In the genomic region with DNA sequence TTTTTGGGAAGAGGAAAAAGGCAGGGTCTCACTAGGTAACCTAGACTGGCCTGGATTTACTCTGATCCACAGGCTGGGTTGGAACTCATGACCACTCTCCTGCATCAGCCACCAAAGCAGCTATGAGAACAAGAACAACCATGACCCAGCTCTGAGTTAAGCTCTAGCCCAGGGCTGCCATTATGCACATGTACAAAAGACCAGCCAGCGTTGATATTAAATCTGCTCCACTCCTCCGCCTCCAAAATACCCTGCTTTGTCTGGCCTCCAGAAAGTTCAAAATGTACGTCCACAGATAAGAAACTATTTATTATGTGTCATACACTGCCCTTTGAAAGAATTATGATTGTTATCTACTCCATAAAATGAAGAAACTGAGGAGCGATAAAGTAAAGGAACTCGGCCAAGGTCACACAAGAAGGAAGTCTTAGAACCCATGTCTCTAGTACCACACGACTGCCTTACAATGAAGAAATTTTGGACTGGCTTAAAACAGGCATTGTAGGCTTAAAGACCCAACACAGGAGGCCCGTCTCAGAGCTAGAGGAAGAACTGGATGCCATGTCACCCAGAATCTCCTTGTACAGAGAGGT, we compare ENCODE assay signal across 17 mouse cellular contexts.
DNase-seq lines count a peak whose midpoint lies in the region; ATAC-seq and TF ChIP-seq lines count a peak whose summit lies in the region.
"Had no signal": no experiment of that assay in that cellular context is flagged by ENCODE, and none has a peak within 500 bp of the region (broad histone marks: within the 10 kb centered on the region; RNA-seq: fewer than 3 reads in every experiment).

No protein-coding gene starts in this region.

- TF ChIP-seq CTCF in heart, adult 2 months (IDR thresholded peaks at IDR 0.05) = no peak
- no peak for TF ChIP-seq CTCF in cerebellum, adult 2 months (IDR thresholded peaks at IDR 0.05; ENCODE audit: borderline replicate concordance, insufficient read depth, low read depth, low read length)

- no peak overlapping the region for H3K4me3 ChIP-seq in heart, adult 2 months
- no peak overlapping the region for H3K4me3 ChIP-seq in kidney, embryonic 14.5 days (ENCODE audit: low read length)
- no peak overlapping the region for H3K4me3 ChIP-seq in embryonic facial prominence, embryonic 13.5 days
- no peak overlapping the region for H3K4me3 ChIP-seq in limb, embryonic 13.5 days
- no peak overlapping the region for H3K4me3 ChIP-seq in cerebellum, adult 2 months (replicated peaks; ENCODE audit: insufficient read depth, low read depth, low read length)
- H3K4me3 ChIP-seq: forebrain, embryonic 13.5 days; midbrain, embryonic 10.5 days; neural tube, embryonic 15.5 days had no signal

- peaks cover 14% of the 10 kb centered on the region for H3K4me1 ChIP-seq in heart, adult 2 months (ENCODE audit: control insufficient read depth, insufficient read depth, low read length)
- peaks cover 12% of the 10 kb centered on the region; the same call in 1 of the 2 replicates for H3K4me1 ChIP-seq in kidney, embryonic 14.5 days (ENCODE audit: control insufficient read depth, insufficient read depth, low read length)
- H3K4me1 ChIP-seq in embryonic facial prominence, embryonic 13.5 days = peaks cover 25% of the 10 kb centered on the region
- peaks cover 55% of the 10 kb centered on the region for H3K4me1 ChIP-seq in limb, embryonic 13.5 days
- no peaks in the 10 kb centered on the region for H3K4me1 ChIP-seq in cerebellum, adult 2 months (ENCODE audit: control insufficient read depth, insufficient read depth, low read length)
- H3K4me1 ChIP-seq: forebrain, embryonic 13.5 days had no signal

- H3K9ac ChIP-seq in heart, adult 2 months (ENCODE audit: low read depth, low read length) = no peak overlapping the region
- H3K9ac ChIP-seq in kidney, embryonic 14.5 days (ENCODE audit: low read depth, low read length) = no peak overlapping the region
- H3K9ac ChIP-seq in embryonic facial prominence, embryonic 13.5 days = no peak overlapping the region
- H3K9ac ChIP-seq in limb, embryonic 13.5 days = no peak overlapping the region
- H3K9ac ChIP-seq: forebrain, embryonic 13.5 days; neural tube, embryonic 15.5 days had no signal

- TF ChIP-seq POLR2A in heart, adult 2 months (IDR thresholded peaks at IDR 0.05; ENCODE audit: insufficient read depth, low read depth, low read length) = no peak
- TF ChIP-seq POLR2A in cerebellum, adult 2 months (IDR thresholded peaks at IDR 0.05; ENCODE audit: borderline replicate concordance, insufficient read depth, low read length) = no peak

- peaks cover 4% of the 10 kb centered on the region for H3K36me3 ChIP-seq in heart, adult 2 months (ENCODE audit: control insufficient read depth, insufficient read depth, low read length)
- no peaks in the 10 kb centered on the region for H3K36me3 ChIP-seq in kidney, embryonic 14.5 days (ENCODE audit: control insufficient read depth, insufficient read depth, low read length)
- no peaks in the 10 kb centered on the region for H3K36me3 ChIP-seq in embryonic facial prominence, embryonic 13.5 days
- no peaks in the 10 kb centered on the region for H3K36me3 ChIP-seq in limb, embryonic 13.5 days
- H3K36me3 ChIP-seq: G1E; midbrain, embryonic 10.5 days; neural tube, embryonic 15.5 days had no signal

- TF ChIP-seq EP300 in heart, adult 2 months (IDR thresholded peaks at IDR 0.05; ENCODE audit: insufficient read depth, low read depth, low read length) = no peak

- no peak for ATAC-seq in kidney, embryonic 14.5 days (ENCODE audit: low FRiP score, low TSS enrichment)
- ATAC-seq in embryonic facial prominence, embryonic 13.5 days (ENCODE audit: insufficient number of reproducible peaks, insufficient read depth, low FRiP score, low TSS enrichment, low read depth) = no peak
- ATAC-seq in limb, embryonic 13.5 days (ENCODE audit: low FRiP score, low read depth) = no peak
- ATAC-seq: forebrain, embryonic 13.5 days had no signal

- intact Hi-C loops in heart, adult 2 months (cut with DNase I) = no loop called here
- intact Hi-C loops in left cerebral cortex, postnatal 25 days (cut with DNase I) = no loop called here

- H3K9me3 ChIP-seq in kidney, embryonic 14.5 days (ENCODE audit: control insufficient read depth, low read length) = no peaks in the 10 kb centered on the region
- H3K9me3 ChIP-seq in embryonic facial prominence, embryonic 13.5 days = no peaks in the 10 kb centered on the region
- no peaks in the 10 kb centered on the region for H3K9me3 ChIP-seq in limb, embryonic 13.5 days
- H3K9me3 ChIP-seq: forebrain, embryonic 13.5 days; midbrain, embryonic 10.5 days; neural tube, embryonic 15.5 days had no signal

- peak; percentile 75 for DNase-seq in heart, adult 11 months
- DNase-seq in heart, adult 2 months = no peak
- no peak for DNase-seq in kidney, adult 8-10 months
- no peak for DNase-seq in left cerebral cortex, postnatal 25 days (ENCODE audit: low spot score in 2 of 2)
- DNase-seq in cerebellum, adult 2 months = no peak
- DNase-seq: cerebellum, postnatal 25 days; kidney, postnatal 25 days; left cerebral cortex, postnatal 4 days; lung, postnatal 36 days; retina, postnatal 1 day had no signal

- no peak overlapping the region for H3K4me2 ChIP-seq in kidney, embryonic 14.5 days (replicated peaks; ENCODE audit: low read depth, low read length)
- H3K4me2 ChIP-seq in embryonic facial prominence, embryonic 13.5 days = no peak overlapping the region
- H3K4me2 ChIP-seq in limb, embryonic 13.5 days (replicated peaks) = peak overlapping the region; percentile 36; the same call in 1 of the 2 replicates
- H3K4me2 ChIP-seq: forebrain, embryonic 13.5 days; neural tube, embryonic 15.5 days had no signal

- peaks cover 4% of the 10 kb centered on the region for H3K79me2 ChIP-seq in heart, adult 2 months (replicated peaks; ENCODE audit: control insufficient read depth, insufficient read depth, low read length)

- H3K27me3 ChIP-seq in heart, adult 2 months (ENCODE audit: control insufficient read depth, insufficient read depth, low read length) = no peaks in the 10 kb centered on the region
- no peaks in the 10 kb centered on the region for H3K27me3 ChIP-seq in kidney, embryonic 14.5 days (ENCODE audit: control insufficient read depth, insufficient read depth, low read length)
- H3K27me3 ChIP-seq in embryonic facial prominence, embryonic 13.5 days = no peaks in the 10 kb centered on the region
- H3K27me3 ChIP-seq in limb, embryonic 13.5 days = no peaks in the 10 kb centered on the region
- H3K27me3 ChIP-seq in cerebellum, adult 2 months (ENCODE audit: control insufficient read depth, insufficient read depth, low read length) = no peaks in the 10 kb centered on the region
- H3K27me3 ChIP-seq: forebrain, embryonic 13.5 days; neural tube, embryonic 15.5 days had no signal

- WGBS in heart, adult 2 months = 79% methylated on average over 7 of the region's 7 CpGs
- 65% methylated on average over 7 of the region's 7 CpGs for WGBS in kidney, embryonic 14.5 days
- WGBS in embryonic facial prominence, embryonic 13.5 days = 90% methylated on average over 7 of the region's 7 CpGs
- WGBS in limb, embryonic 13.5 days = 83% methylated on average over 7 of the region's 7 CpGs
- 96% methylated on average over 7 of the region's 7 CpGs for WGBS in cerebellum, adult 2 months

- H3K27ac ChIP-seq in heart, adult 2 months = no peak overlapping the region
- H3K27ac ChIP-seq in kidney, embryonic 14.5 days (ENCODE audit: low read depth, low read length) = peak overlapping the region; percentile 10; the same call in 1 of the 2 replicates
- peak overlapping the region; percentile 73; the same call in 1 of the 2 replicates for H3K27ac ChIP-seq in embryonic facial prominence, embryonic 13.5 days
- H3K27ac ChIP-seq in limb, embryonic 13.5 days = 0 out of 2 replicates have a peak overlapping the region, but pooled peaks have one; percentile 63
- H3K27ac ChIP-seq in cerebellum, adult 2 months (ENCODE audit: insufficient read depth, low read length) = no peak overlapping the region
- H3K27ac ChIP-seq: forebrain, embryonic 13.5 days; midbrain, embryonic 10.5 days had no signal

Comparison
In these comparisons a context has a peak if more than half of its experiments do, and no peak if none do; other contexts are left out.
1. H3K27ac ChIP-seq: peak in kidney, embryonic 14.5 days (single experiment), embryonic facial prominence, embryonic 13.5 days (single experiment) and limb, embryonic 13.5 days (single experiment); none in heart, adult 2 months (single experiment) and cerebellum, adult 2 months (single experiment).